Mouse (Mus musculus) megakaryocyte, embryonic 14.5 days (primary cell): ENCODE measurements around the gene BC049352.

Source experiments
- FLI1 ChIP-seq: IDR thresholded peaks from 2 replicates; pipeline ENCODE4 v1.6.1; 2012; ENCODE audit warnings: low read length, inconsistent platforms, mixed read lengths
- GATA1 ChIP-seq: IDR thresholded peaks from 3 replicates; pipeline ENCODE4 v1.6.1; 2012; ENCODE audit warnings: mixed read lengths, low read length, inconsistent platforms, borderline replicate concordance

GRCm38 (mm10) chr9:45268597-45269325 lies 87.0 kb downstream of the BC049352 start, which contains the start of gene Il10ra:
- TF ChIP-seq FLI1 (no peak), GATA1 (no peak)
